Mouse (Mus musculus) heart, embryonic 15.5 days (tissue): Measurements from ENCODE around the gene Cntn3. TPM values are rescaled to one million over a fixed set of nuclear protein-coding genes. Genes with fewer than 3 reads are reported as not detected.
A peak's percentile ranks its signal among the peaks of the same experiment; 100 is the strongest.
"Not testable (repeated sequence)": the region's sequence is repeated elsewhere in the genome, so short reads cannot be mapped to it uniquely, and the experiment has no call there.

Experiments
- ATAC-seq: fragments of 200-750 bp; cut with Nextera tagmentation; replicated peaks from 2 replicates; pipeline ENCODE4 v1.8.0; 2017; ENCODE audit warnings: low read depth, moderate TSS enrichment; ENCODE audit not compliant: insufficient number of reproducible peaks, insufficient read depth, low FRiP score
- H3K27ac ChIP-seq: fragments of 300-500 bp; sonication (generic); 2 replicates; pipeline ENCODE4 v1.5.1; 2015; ENCODE audit warnings: mild to moderate bottlenecking, inconsistent platforms
- H3K27me3 ChIP-seq: fragments of 300-500 bp; sonication (generic); 2 replicates; pipeline ENCODE4 v1.6.1; 2015; ENCODE audit warnings: inconsistent platforms
- H3K36me3 ChIP-seq: fragments of 300-500 bp; sonication (generic); 2 replicates; pipeline ENCODE4 v1.6.1; 2015; ENCODE audit warnings: mild to moderate bottlenecking, inconsistent platforms
- H3K4me1 ChIP-seq: fragments of 300-500 bp; sonication (generic); replicated peaks from 2 replicates; pipeline ENCODE4 v1.6.1; 2015; ENCODE audit warnings: inconsistent platforms
- H3K4me2 ChIP-seq: fragments of 300-500 bp; sonication (generic); 2 replicates; pipeline ENCODE4 v1.6.1; 2015; ENCODE audit warnings: inconsistent platforms, mild to moderate bottlenecking, moderate library complexity
- H3K4me3 ChIP-seq: fragments of 300-500 bp; sonication (generic); 2 replicates; pipeline ENCODE4 v1.5.1; 2015; ENCODE audit warnings: mild to moderate bottlenecking, inconsistent platforms
- H3K9ac ChIP-seq: fragments of 300-500 bp; sonication (generic); 2 replicates; pipeline ENCODE4 v1.6.1; 2015; ENCODE audit warnings: mild to moderate bottlenecking, inconsistent platforms
- H3K9me3 ChIP-seq: fragments of 300-500 bp; sonication (generic); replicated peaks from 2 replicates; pipeline ENCODE4 v1.6.1; 2016; ENCODE audit warnings: inconsistent platforms
- WGBS: fragments of 180-500 bp; shearing (Covaris S2); methylation state at CpG from one replicate; pipeline ENCODE4 v1.1.7; 2015; ENCODE audit warnings: mixed read lengths; 5-methylcytosine and 5-hydroxymethylcytosine counted together
- polyA plus RNA-seq: library from polyadenylated mRNA; unstranded; fragments of >200 nt; fragmentation: Nextera tagmentation; extraction: Ambion mirVana; gene quantifications from 2 replicates; pipeline ENCODE4 v1.2.1, GENCODE M21; 2015

Gene Cntn3
- polyA plus RNA-seq: 0.28 and 0.37 TPM in 2 replicates

GRCm38 (mm10) chr6:102573001-102573400 is at the start of gene Cntn3:
TSS of gene Cntn3 (minus strand) at chr6:102573101.
- not testable (repeated sequence) for ATAC-seq, H3K9me3 ChIP-seq, H3K36me3 ChIP-seq, H3K4me1 ChIP-seq, H3K27ac ChIP-seq, H3K9ac ChIP-seq, H3K4me3 ChIP-seq, H3K4me2 ChIP-seq, H3K27me3 ChIP-seq
- 94% methylated on average over 4 of the region's 20 CpGs for WGBS

GRCm38 (mm10) chr6:102600773-102601172 is 27.9 kb upstream of the Cntn3 start:
- Histone ChIP-seq H3K4me2 (no peak overlapping the region), H3K9me3 (no peaks in the 10 kb centered on the region), H3K4me3 (no peak overlapping the region), H3K27me3 (no peaks in the 10 kb centered on the region), H3K9ac (no peak overlapping the region), H3K4me1 (no peaks in the 10 kb centered on the region), H3K36me3 (no peaks in the 10 kb centered on the region), H3K27ac (no peak overlapping the region)
- 62% methylated on average over 2 of the region's 2 CpGs for WGBS
- ATAC-seq: no peak

GRCm38 (mm10) chr6:102597756-102598155 is 24.9 kb upstream of the Cntn3 start:
- no peaks in the 10 kb centered on the region for H3K9me3 ChIP-seq
- 56% methylated on average over 2 of the region's 2 CpGs for WGBS
- no peak for ATAC-seq
- no peaks in the 10 kb centered on the region for H3K27me3 ChIP-seq
- no peaks in the 10 kb centered on the region for H3K4me1 ChIP-seq
- no peak overlapping the region for H3K9ac ChIP-seq
- no peak overlapping the region for H3K4me3 ChIP-seq
- H3K36me3 ChIP-seq: no peaks in the 10 kb centered on the region
- no peak overlapping the region for H3K27ac ChIP-seq
- no peak overlapping the region for H3K4me2 ChIP-seq

- Histone ChIP-seq H3K4me2 (no peak overlapping the region), H3K4me1 (no peaks in the 10 kb centered on the region), H3K9me3 (no peaks in the 10 kb centered on the region), H3K27me3 (no peaks in the 10 kb centered on the region), H3K4me3 (no peak overlapping the region), H3K27ac (no peak overlapping the region), H3K36me3 (no peaks in the 10 kb centered on the region), H3K9ac (no peak overlapping the region)
- 88% methylated on average over 4 of the region's 4 CpGs for WGBS
- ATAC-seq: no peak
Measured at GRCm38 (mm10) chr6:102590151-102590550, 17.2 kb upstream of the Cntn3 start.

- H3K4me3 ChIP-seq: no peak overlapping the region
- no peak overlapping the region for H3K27ac ChIP-seq
- H3K36me3 ChIP-seq: no peaks in the 10 kb centered on the region
- H3K4me2 ChIP-seq: no peak overlapping the region
- H3K9me3 ChIP-seq: no peaks in the 10 kb centered on the region
- ATAC-seq: no peak
- no peaks in the 10 kb centered on the region for H3K27me3 ChIP-seq
- H3K4me1 ChIP-seq: no peaks in the 10 kb centered on the region
- WGBS: 49% methylated on average over 4 of the region's 4 CpGs
- no peak overlapping the region for H3K9ac ChIP-seq
Measured at GRCm38 (mm10) chr6:102589311-102589710, 16.4 kb upstream of the Cntn3 start.

- H3K4me1 ChIP-seq: no peaks in the 10 kb centered on the region
- ATAC-seq: no peak
- no peak overlapping the region for H3K4me3 ChIP-seq
- H3K36me3 ChIP-seq: no peaks in the 10 kb centered on the region
- no peak overlapping the region for H3K27ac ChIP-seq
- no peaks in the 10 kb centered on the region for H3K9me3 ChIP-seq
- no peak overlapping the region for H3K9ac ChIP-seq
- no peak overlapping the region for H3K4me2 ChIP-seq
- H3K27me3 ChIP-seq: no peaks in the 10 kb centered on the region
Measured at GRCm38 (mm10) chr6:102586056-102586455, 13.2 kb upstream of the Cntn3 start.

GRCm38 (mm10) chr6:102583578-102583977 is 10.7 kb upstream of the Cntn3 start:
- no peak overlapping the region for H3K4me2 ChIP-seq
- H3K4me3 ChIP-seq: no peak overlapping the region
- H3K27me3 ChIP-seq: no peaks in the 10 kb centered on the region
- no peaks in the 10 kb centered on the region for H3K36me3 ChIP-seq
- no peaks in the 10 kb centered on the region for H3K9me3 ChIP-seq
- no peak overlapping the region for H3K27ac ChIP-seq
- WGBS: 70% methylated on average over 2 of the region's 2 CpGs
- no peak overlapping the region for H3K9ac ChIP-seq
- H3K4me1 ChIP-seq: no peaks in the 10 kb centered on the region
- ATAC-seq: no peak

- peaks cover 3% of the 10 kb centered on the region; the same call in 1 of the 2 replicates for H3K4me1 ChIP-seq
- no peak overlapping the region for H3K4me2 ChIP-seq
- H3K9ac ChIP-seq: no peak overlapping the region
- no peaks in the 10 kb centered on the region for H3K36me3 ChIP-seq
- no peak for ATAC-seq
- peaks cover 22% of the 10 kb centered on the region for H3K27me3 ChIP-seq
- WGBS: 52% methylated on average over 1 of the region's 1 CpGs
- H3K27ac ChIP-seq: no peak overlapping the region
- no peaks in the 10 kb centered on the region for H3K9me3 ChIP-seq
- H3K4me3 ChIP-seq: no peak overlapping the region
Measured at GRCm38 (mm10) chr6:102567496-102567895, 5.4 kb downstream of the Cntn3 start.

- Histone ChIP-seq H3K27ac (no peak overlapping the region), H3K9me3 (no peaks in the 10 kb centered on the region), H3K36me3 (no peaks in the 10 kb centered on the region), H3K4me3 (no peak overlapping the region), H3K4me2 (no peak overlapping the region), H3K9ac (no peak overlapping the region), H3K4me1 (peaks cover 3% of the 10 kb centered on the region; the same call in 1 of the 2 replicates), H3K27me3 (peaks cover 24% of the 10 kb centered on the region)
- ATAC-seq: no peak
- WGBS: 88% methylated on average over 1 of the region's 1 CpGs
Measured at GRCm38 (mm10) chr6:102565228-102565627, 7.7 kb downstream of the Cntn3 start.

- no peaks in the 10 kb centered on the region for H3K9me3 ChIP-seq
- H3K27me3 ChIP-seq: peaks cover 24% of the 10 kb centered on the region
- H3K9ac ChIP-seq: peak overlapping the region; percentile 32
- H3K27ac ChIP-seq: no peak overlapping the region
- 1% methylated on average over 54 of the region's 63 CpGs for WGBS
- peak overlapping the region; percentile 87 for H3K4me2 ChIP-seq
- H3K4me3 ChIP-seq: peak overlapping the region; percentile 51
- peaks cover 3% of the 10 kb centered on the region; the same call in 1 of the 2 replicates for H3K4me1 ChIP-seq
- peak; percentile 92 for ATAC-seq
- no peaks in the 10 kb centered on the region for H3K36me3 ChIP-seq
Measured at GRCm38 (mm10) chr6:102564011-102564731, 8.7 kb downstream of the Cntn3 start.

GRCm38 (mm10) chr6:102563431-102563830 is 9.5 kb downstream of the Cntn3 start:
- no peak for ATAC-seq
- Histone ChIP-seq H3K27me3 (peaks cover 24% of the 10 kb centered on the region), H3K36me3 (no peaks in the 10 kb centered on the region), H3K4me3 (peak overlapping the region; percentile 51), H3K4me2 (peak overlapping the region; percentile 87), H3K4me1 (peaks cover 3% of the 10 kb centered on the region; the same call in 1 of the 2 replicates), H3K9ac (0 out of 2 replicates have a peak overlapping the region, but pooled peaks have one; percentile 32), H3K9me3 (no peaks in the 10 kb centered on the region), H3K27ac (no peak overlapping the region)
- 13% methylated on average over 7 of the region's 7 CpGs for WGBS

GRCm38 (mm10) chr6:102557521-102557920 is 15.4 kb downstream of the Cntn3 start:
- Histone ChIP-seq H3K36me3 (no peaks in the 10 kb centered on the region), H3K9ac (no peak overlapping the region), H3K4me1 (no peaks in the 10 kb centered on the region), H3K4me3 (no peak overlapping the region), H3K27ac (no peak overlapping the region), H3K9me3 (no peaks in the 10 kb centered on the region), H3K27me3 (peaks cover 2% of the 10 kb centered on the region; the same call in 1 of the 2 replicates), H3K4me2 (no peak overlapping the region)
- no peak for ATAC-seq
- WGBS: 72% methylated on average over 3 of the region's 3 CpGs
